Mouse (Mus musculus): ENCODE measurements around the gene 5730409E04Rik.

5730409E04Rik gene

GRCm38 (mm10) chr4:126636330-126636729, 26.7 kb downstream of the 5730409E04Rik start:
- DNase-seq (ENCODE audit: low spot score in 2 of 2): no peak

- DNase-seq (ENCODE audit: low spot score in 2 of 2): no peak
Measured at GRCm38 (mm10) chr4:126637446-126637845, 27.8 kb downstream of the 5730409E04Rik start.

- DNase-seq (ENCODE audit: low spot score in 2 of 2): no peak
Measured at GRCm38 (mm10) chr4:126639339-126639738, 29.7 kb downstream of the 5730409E04Rik start.

GRCm38 (mm10) chr4:126641901-126642300, 32.3 kb downstream of the 5730409E04Rik start:
- DNase-seq (ENCODE audit: low spot score in 2 of 2): no peak

- DNase-seq (ENCODE audit: low spot score in 2 of 2): no peak
Measured at GRCm38 (mm10) chr4:126643815-126644214, 34.2 kb downstream of the 5730409E04Rik start.

GRCm38 (mm10) chr4:126644333-126644963, 34.8 kb downstream of the 5730409E04Rik start:
- DNase-seq (ENCODE audit: low spot score in 2 of 2): no peak

- no peak for DNase-seq (ENCODE audit: low spot score in 2 of 2)
Measured at GRCm38 (mm10) chr4:126647996-126648910, 38.6 kb downstream of the 5730409E04Rik start.

- DNase-seq (ENCODE audit: low spot score in 2 of 2): no peak
Measured at GRCm38 (mm10) chr4:126653148-126653547, 43.5 kb downstream of the 5730409E04Rik start.

GRCm38 (mm10) chr4:126655356-126655755, 45.7 kb downstream of the 5730409E04Rik start:
- DNase-seq (ENCODE audit: low spot score in 2 of 2): no peak

- no peak for DNase-seq (ENCODE audit: low spot score in 2 of 2)
Measured at GRCm38 (mm10) chr4:126661249-126661648, 51.6 kb downstream of the 5730409E04Rik start.

All from spleen, postnatal 14 days (tissue).